Mouse (Mus musculus): ENCODE measurements around the gene Cd34. TPM values are rescaled to one million over a fixed set of nuclear protein-coding genes. Genes with fewer than 3 reads are reported as not detected.
A peak's percentile ranks its signal among the peaks of the same experiment; 100 is the strongest.

Gene Cd34
- polyA plus RNA-seq (2012; rRNA removed), result 11.9 and 14.6 TPM in 2 replicates

DNA sequence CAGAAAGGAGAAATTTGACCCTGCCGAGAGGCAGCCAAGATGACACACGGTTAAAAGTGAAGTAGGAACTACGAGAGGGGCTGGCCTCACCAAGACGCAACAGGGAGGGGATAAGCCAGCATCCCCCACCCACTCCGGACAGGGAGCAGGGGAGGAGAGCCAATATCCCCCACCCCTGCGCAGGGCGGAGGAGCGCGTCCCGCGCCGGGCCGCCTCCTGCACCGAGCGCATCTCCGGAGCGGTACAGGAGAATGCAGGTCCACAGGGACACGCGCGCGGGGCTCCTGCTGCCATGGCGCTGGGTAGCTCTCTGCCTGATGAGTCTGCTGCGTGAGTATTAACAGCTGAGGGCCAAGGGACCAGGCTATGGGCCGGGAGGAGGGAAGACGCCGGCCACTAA, at the start of gene Cd34:
TSS of gene Cd34 (plus strand) at position 105 of the 400 bp plus-strand sequence.
- no peak for DNase-seq (ENCODE audit: low read depth, low spot score)
- WGBS, result 2% methylated on average over 26 of the region's 26 CpGs

DNA sequence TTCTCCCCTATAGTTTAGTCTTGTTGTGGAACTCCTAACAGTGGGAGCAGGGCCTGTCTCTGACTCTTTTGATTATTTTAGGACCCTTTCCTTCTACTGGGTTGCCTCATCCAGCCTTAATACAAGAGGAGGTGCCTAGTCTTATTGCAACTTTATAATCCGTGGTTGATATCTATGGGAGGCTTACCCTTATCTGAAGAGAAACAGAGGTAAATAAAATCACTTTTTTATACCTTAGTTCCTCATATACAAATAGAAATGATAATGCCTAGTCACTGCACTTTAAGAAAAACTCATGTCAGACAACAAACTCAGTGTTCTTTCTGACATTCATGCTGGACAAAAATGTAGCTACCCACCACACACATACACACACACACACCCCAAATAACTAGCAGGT, 44.1 kb upstream of the Cd34 start:
- 30% methylated on average over 1 of the region's 1 CpGs for WGBS
- DNase-seq (ENCODE audit: low read depth, low spot score), result no peak

DNA sequence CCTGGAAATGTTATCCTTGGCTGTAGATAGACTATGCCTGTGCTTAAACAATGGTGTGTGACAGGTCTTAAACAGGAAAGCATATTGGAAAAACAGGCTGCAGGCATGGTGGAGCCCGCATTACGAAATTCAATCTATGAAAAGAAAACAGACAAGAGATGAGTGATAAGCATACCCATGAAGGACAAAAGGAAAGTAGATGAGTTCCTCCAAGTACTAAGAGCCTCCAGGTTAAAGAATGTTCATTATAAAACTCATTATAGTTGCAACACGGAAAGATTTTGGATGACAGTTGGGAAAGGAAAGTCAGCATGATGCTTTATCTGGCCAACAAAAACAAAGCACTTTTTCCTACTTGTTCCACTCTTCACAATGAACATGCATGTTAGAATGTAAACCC, 43.3 kb upstream of the Cd34 start:
- WGBS, result 75% methylated on average over 3 of the region's 3 CpGs
- no peak for DNase-seq (ENCODE audit: low read depth, low spot score)

DNA sequence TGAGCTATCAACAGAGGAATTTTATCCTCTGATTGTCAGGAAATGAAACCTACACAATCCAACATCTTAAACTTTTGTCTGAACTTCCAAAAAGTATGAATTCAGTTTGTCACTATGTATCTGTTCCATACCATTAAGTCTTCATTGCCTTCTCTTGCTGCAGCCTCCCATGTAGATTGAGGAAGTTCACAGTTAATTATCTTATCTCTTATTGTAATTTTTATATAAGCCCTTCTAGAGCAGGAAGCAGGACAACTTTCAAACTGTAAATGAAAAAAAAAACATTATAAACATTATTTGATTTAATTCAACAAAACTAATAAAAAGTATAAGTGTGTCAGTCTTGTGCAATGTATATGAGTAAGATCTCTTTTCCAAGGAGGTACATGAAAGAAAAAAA, 37.5 kb upstream of the Cd34 start:
- no peak for DNase-seq (ENCODE audit: low read depth, low spot score)

DNA sequence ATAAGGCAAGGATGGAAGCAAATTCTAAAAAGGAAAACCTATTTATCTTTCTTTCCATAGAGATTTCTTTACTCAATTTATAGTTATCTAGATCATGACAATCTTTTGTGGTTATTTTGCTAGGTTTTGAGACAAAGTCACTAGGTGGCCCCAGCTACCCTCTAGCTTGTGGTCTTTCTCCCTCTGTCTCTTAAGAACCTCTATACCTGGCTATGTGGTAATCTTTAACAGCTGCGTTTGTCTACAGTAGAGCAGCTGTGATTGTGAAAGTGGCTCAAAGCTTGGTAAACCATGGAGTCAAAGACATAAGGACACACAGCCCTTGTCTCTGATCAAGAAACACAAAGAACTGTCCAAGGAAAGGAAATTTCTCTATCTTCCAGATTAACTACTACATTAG, 36.8 kb upstream of the Cd34 start:
- DNase-seq (ENCODE audit: low read depth, low spot score), result no peak
- 44% methylated on average over 1 of the region's 1 CpGs for WGBS

DNA sequence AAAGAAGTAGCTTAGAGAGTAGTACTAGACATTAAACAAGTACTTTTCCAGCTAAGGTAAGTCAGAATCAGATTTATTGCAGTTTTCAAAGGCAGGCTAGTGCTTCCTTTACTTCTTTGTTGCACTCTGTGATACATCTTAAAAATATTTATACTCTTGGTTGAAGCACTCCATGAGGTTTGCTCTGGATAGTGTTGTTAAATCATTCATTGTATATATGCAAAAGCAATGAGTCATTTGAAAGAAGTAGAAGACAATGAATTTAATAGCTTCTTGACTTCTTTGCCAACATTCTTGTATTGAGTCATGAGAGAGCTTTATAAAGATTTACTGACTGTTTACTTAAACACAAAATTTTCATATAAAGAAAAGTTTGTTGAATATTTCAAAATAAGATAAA, 29.7 kb upstream of the Cd34 start:
- no peak for DNase-seq (ENCODE audit: low read depth, low spot score)

DNA sequence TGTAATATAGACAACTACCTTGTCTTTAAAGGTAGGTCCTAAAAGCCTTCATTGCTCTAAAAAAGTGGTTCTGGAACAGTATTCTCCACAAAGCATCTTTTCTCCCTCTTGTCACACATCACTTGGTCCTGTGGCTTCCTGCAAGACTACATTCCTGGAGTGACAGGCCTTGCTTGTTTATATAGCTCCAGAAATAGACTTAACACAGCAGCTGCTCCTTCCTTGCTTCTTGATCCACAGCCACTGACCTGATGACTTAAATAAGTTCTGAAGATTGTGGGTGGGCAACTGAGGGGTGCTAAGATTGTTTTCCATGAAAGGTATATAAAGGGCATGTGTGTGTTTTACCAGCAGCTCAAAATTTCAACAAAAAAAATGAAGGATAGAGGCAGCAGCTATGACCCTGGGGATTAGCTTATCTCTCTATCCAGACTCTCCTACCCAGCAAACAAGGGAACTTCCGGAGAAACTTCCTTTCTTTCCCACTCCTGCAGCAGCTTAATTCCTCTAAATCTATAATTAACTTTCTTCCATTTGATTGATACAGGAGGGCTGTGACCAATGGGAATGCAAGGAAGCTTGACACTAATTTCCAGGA, 12.8 kb upstream of the Cd34 start:
- no peak for DNase-seq (ENCODE audit: low read depth, low spot score)
- 49% methylated on average over 1 of the region's 1 CpGs for WGBS

DNA sequence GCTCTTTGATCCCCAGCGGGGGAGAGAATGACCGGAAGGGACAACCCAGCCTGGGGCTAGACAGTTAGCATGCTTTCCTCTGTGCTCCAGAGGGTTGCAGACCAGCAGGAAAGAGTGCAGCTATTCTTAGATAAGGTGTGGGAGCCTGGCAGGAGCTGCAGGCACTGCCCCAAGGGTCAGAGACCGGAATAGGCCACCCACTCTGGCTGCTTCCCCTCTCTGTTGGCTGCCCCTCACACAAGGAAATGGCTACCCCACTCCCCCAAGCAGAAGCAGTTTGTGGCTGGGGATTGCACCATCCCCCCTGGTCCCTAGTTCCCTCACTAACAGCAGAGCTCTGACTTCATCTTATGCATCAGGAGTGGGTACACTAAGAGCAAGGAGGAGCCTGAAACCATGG, 10.7 kb upstream of the Cd34 start:
- 76% methylated on average over 3 of the region's 3 CpGs for WGBS
- DNase-seq (ENCODE audit: low read depth, low spot score), result no peak

DNA sequence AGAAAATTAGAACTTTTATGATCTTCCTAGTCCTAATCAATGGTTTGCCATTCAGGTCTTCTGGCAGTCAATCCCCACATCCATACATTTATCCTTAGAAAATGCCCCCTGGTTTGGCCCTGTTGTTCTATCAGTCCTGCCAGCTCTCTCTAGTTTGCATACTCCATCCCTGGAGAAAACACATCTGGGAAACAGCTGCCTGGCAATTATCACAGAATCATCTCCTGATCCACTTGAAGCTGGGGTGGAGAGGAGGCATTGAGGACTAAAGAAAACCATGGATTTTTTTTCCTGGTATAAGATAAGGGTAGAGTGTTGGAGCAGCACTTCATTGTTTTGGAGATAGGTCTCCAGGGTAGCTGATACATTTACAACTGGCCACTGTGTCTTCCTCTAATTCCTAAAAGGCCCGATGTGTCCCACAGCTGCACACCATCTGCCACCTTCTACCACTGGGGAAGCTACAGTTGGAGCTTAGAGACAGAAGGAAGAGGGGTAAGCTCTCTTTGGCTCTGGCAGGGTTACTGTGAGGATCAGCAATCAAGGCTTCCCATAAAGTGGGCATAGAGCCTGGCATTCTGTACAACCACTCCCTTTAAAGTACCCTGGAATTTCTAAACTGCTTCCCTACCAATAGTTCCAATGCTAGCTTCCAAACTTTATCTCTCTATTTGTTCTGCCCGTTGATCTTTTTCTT, 9.2 kb upstream of the Cd34 start:
- WGBS, result 60% methylated on average over 2 of the region's 2 CpGs
- DNase-seq (ENCODE audit: low read depth, low spot score), result no peak

DNA sequence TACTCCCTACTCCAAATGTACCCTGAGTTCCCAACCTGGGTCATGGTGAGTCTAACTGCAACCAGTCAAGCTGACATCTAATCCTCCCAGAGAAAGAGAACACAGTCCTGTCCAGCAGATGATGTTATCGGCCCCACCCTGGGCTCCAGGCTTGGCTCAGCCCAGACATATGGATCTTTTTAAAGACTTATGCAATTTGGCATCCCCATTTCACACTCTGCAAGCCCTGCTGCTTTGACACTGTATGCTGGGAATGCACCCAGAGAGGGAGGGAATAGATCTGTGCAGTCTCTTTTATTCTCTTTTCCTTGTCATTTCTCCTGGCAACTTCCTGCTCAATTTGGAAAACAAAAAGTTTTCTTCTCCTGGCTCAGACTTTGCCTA, 8.7 kb upstream of the Cd34 start:
- 55% methylated on average over 1 of the region's 1 CpGs for WGBS
- DNase-seq (ENCODE audit: low read depth, low spot score), result no peak

DNA sequence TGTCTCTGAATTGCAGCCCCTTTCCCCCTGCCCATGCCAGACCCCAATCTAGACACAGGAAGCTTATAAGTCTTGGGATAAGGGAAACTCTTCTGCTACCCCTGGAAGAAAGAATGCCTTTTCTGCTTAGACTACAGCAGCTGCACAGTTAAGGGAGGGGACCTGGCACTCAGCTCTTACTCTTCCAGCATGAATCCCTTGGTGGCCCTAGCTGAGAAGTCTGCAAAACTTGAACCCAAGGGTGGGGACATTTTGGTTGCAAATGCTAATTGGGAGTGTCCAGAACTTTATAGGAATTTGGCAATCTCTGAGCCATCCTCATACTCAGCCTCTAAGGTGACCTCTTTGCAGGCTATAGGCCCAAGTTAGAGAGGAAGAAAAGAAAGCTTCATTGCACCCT, 7.9 kb upstream of the Cd34 start:
- DNase-seq (ENCODE audit: low read depth, low spot score), result no peak

DNA sequence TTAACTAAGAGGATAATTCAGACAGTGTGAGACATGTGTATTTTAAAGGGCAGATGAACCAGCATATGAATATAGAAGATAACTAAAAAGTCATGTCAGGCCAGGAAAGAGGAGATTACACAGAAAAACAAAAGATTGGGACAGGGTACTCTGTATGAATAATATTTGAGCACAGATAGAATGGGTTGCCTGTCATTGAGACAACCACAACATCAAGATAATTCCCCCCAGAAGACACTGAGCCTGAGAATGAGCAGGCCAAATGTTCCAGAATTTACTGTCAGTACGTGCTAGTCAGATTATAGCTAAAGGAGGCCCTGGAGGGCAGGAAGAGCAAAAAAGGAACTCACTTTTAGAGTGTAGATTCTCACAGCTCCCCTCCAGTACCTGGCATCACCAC, 3.3 kb upstream of the Cd34 start:
- WGBS, result 51% methylated on average over 1 of the region's 1 CpGs
- DNase-seq (ENCODE audit: low read depth, low spot score), result no peak

DNA sequence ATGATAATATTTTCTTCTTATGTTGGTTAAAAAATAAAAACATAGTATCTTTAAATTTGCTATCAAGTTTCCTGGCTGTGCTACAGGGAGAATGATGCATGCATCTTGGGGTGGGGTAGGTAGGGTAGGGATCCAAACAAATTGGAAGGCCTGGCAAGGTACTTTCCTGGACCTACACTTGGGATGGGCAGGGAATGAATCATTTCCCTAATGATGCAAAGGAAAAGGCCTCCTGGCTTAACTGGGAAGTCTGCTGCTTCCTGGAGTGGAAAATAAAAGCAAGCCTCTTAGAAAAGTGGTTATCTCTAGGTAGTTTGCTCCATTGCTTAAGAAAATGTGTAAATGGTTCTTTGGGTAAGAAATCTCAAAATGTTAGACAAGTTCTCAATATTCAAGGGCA, 2.9 kb downstream of the Cd34 start:
- DNase-seq (ENCODE audit: low read depth, low spot score), result no peak

DNA sequence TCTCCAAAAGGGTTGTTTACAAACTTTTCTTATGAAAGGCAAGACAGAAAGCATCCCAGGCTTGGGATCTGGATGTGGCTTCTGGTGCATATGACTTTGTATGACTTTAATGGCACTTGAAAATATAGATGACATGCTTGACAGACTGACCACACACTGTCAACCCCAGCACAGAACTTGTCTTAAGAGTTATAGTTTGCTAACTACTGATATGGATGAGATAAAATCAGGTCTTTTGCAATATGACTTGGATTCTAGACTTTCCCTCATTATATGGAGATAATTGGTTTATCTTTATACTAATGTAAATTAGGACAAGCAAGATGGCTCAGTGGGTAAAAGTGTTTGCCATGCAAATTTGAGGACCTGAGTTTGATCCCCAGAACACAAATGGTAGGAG, 4.3 kb downstream of the Cd34 start:
- DNase-seq (ENCODE audit: low read depth, low spot score), result no peak

DNA sequence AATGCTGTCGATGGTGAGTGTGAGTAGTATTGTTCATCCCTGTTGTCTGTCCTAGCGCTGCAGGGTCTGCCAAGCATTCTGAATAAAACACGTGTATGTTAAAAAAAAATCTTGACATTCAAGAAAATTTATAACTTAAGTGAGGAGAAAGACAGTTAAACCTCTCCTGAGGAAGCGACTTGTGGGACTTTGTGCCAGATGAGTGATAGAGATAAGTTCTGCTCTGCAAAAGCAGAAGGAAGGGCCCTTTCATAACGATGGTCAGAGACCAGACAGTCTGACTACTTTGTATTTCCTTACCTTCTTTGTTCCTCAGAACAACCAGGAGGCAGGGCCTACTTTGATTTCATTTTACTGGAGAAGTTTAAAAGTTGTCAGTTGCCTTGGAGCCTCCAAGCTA, 4.9 kb downstream of the Cd34 start:
- DNase-seq (ENCODE audit: low read depth, low spot score), result no peak

DNA sequence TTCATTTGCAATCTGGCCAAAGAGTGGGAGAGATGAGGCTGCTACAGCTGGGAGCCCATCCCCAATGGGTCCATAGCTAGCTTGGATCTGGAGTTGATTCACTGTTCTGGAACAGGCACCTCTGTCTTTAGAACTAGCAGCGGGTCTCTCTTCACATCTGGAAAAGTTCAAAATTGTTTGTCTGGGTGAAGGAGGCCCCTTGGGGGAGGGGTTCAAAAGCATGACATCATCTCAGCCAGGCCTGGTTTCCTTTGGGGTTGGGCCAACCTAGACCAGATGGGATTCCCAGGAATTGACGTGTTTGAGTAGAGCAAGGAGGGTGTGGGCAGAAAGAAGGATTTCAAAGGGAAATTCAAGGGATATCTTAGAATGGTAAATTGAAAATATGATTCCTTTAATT, 6.8 kb downstream of the Cd34 start:
- no peak for DNase-seq (ENCODE audit: low read depth, low spot score)
- WGBS, result 45% methylated on average over 2 of the region's 2 CpGs

More for the DNA sequence above, 4.9 kb downstream of the Cd34 start:
- 70% methylated on average over 5 of the region's 5 CpGs for WGBS

DNA sequence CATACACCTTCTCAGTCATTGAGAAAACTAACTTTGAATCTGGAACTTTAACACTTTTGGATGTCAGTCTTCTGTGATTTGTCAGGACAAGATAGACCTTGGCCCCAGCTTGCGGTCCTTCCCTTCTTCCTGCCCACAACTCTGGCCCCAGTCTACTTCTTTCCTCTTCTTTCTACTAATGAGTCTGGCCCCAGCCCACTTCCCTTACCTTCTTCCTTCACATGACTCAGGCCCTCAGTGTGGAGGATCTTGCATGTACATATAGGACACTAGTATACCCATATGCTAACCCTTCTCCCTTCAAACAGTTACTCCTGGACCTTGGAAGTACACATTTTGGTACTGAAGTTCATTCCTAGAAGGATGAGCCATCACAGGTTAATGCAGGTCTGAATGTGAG, 7.8 kb downstream of the Cd34 start:
- WGBS, result 92% methylated on average over 1 of the region's 1 CpGs

DNA sequence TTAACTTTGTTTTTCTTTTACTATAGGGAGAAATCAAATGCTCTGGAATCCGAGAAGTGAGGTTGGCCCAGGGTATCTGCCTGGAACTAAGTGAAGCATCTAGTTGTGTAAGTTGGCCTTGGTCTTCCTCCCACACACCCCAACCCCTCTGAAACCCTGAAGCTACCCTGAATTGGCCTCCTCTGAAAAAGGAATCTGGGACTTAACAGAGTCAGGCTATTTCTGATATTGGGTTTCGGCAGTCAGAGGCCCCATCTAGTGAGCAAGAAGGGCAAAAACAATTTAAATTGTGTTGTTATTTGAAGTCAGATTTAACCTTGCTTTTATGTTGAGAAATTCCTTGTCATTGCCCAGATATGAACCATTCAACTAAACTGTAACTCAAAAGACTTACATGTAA, 12.3 kb downstream of the Cd34 start:
- DNase-seq (ENCODE audit: low read depth, low spot score), result no peak
- 63% methylated on average over 2 of the region's 2 CpGs for WGBS

More for the DNA sequence above, 7.8 kb downstream of the Cd34 start:
- no peak for DNase-seq (ENCODE audit: low read depth, low spot score)

DNA sequence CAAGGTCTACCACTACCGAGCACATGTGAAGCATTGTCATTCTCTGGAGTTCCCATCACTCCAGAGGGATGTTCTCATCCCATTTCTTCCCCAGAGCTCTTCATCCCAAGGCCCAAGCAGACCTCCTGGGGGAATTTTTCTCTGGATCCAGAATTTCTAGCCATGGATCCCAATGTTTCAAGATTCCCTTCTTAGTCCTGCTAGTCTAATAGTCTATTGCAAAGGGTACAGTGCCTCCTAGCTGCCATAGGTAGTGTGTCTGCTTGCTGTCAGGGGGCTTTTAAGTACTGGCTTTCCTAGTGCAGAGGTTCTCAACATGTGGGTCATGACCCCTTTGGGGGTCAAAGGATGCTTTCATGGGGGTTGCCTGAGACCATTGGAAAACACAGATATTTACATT, 14.3 kb downstream of the Cd34 start:
- DNase-seq (ENCODE audit: low read depth, low spot score), result no peak
- 71% methylated on average over 1 of the region's 1 CpGs for WGBS

DNA sequence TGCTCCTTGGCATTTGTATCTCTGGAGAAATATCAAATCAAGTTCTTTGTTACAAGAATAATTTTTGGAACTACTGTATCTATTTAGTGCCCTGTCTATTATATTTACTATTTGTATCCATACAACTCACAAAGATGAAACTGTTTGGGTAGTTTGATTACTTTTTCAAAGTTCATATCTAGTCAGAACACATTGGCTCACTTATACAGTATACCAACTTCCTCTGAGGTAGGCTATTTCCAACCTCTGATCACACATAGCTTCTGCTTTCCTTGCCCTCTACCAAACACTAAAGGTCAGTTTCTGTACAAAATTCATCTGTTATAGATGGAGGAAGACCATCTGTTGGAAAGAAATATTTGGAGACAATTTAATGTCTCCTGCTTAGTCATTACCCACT, 16.1 kb downstream of the Cd34 start:
- DNase-seq (ENCODE audit: low read depth, low spot score), result no peak

DNA sequence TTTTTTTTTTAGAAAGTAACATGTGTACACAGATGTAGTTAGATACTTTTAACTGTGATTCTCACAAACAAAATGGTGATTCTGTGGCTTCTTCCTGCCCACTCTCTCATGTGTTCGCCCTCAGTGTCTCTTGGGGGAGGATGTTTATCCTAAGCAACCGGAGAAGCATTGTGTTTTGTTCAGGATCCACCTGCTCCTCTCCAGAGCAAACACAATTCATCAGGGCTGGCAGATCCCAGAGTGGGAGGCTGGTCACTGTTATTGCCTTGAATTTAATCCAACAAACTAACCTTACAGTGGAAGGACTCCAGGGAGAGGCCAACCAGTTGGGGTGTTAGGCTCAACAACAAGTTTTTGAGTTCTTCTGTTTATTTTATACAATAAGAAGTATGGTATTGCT, 17.1 kb downstream of the Cd34 start:
- 32% methylated on average over 2 of the region's 2 CpGs for WGBS
- no peak for DNase-seq (ENCODE audit: low read depth, low spot score)

DNA sequence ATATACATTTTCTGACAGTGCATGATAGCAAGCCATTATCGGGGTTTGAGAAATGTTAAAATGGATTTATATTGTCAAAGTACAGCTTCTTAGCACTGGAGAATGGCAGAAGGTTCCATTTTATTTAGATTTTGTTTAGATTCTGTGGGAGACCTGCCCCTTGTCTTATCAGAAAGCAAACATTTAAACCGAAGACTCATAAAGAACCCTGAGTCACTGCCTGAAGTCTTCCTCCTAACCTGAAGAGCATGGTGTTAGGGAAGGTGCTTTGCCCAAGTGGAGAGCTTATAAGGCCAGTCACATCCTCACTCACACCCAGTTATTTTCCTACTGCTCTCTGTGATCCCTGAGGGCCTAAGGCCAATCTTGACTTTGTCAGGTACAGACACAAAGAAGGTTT, 18.4 kb downstream of the Cd34 start:
- DNase-seq (ENCODE audit: low read depth, low spot score), result peak; percentile 48
- 33% methylated on average over 2 of the region's 2 CpGs for WGBS
